Mouse (Mus musculus) hematopoietic stem cell, adult 5-6 weeks (primary cell): ENCODE measurements around the gene Pcgf1. TPM values are rescaled to one million over a fixed set of nuclear protein-coding genes. Genes with fewer than 3 reads are reported as not detected.
A peak's percentile ranks its signal among the peaks of the same experiment; 100 is the strongest.

Source experiments
- ATAC-seq, 2 experiments: fragments of 125-278 bp in 1 of 2; replicated peaks in 1 of 2; 2 replicates each; pipeline ENCODE4 v1.8.0; 2016 to 2017; ENCODE audit warnings: inconsistent platforms in 2 of 2, mild to moderate bottlenecking in 2 of 2, moderate number of reproducible peaks in 2 of 2, low read depth in 1 of 2, moderate TSS enrichment in 1 of 2; ENCODE audit not compliant: low FRiP score in 2 of 2, poor library complexity in 2 of 2, severe bottlenecking in 2 of 2, insufficient read depth in 1 of 2, low TSS enrichment in 1 of 2
- total RNA-seq: library from RNA; stranded (forward); fragments of 172-1452, 232-1000 nt; gene quantifications from 2 replicates; pipeline ENCODE4 v1.2.3, GENCODE M21; 2017

Gene Pcgf1
- total RNA-seq, 1 experiment from 2014 or later: 24.2 TPM

GRCm38 (mm10) chr6:83054871-83055431 lies 22.7 kb upstream of the Pcgf1 start, which contains the start of gene Htra2:
Gene Htra2, minus strand, starts transcription at chr6:83055273.
- ATAC-seq: peak in 1 of 2 experiments; percentile 2; a peak in 1 of 4 replicates

- no peak for ATAC-seq
Measured at GRCm38 (mm10) chr6:83057790-83058189, 19.9 kb upstream of the Pcgf1 start, which contains the start of gene Dqx1. Gene Dqx1, plus strand, starts transcription at chr6:83057844.

- no peak for ATAC-seq
Measured at GRCm38 (mm10) chr6:83058725-83059124, 18.9 kb upstream of the Pcgf1 start.

- ATAC-seq: no peak
Measured at GRCm38 (mm10) chr6:83065995-83066394, 11.7 kb upstream of the Pcgf1 start.

GRCm38 (mm10) chr6:83066441-83066840 lies 11.2 kb upstream of the Pcgf1 start:
- no peak for ATAC-seq

- no peak for ATAC-seq
Measured at GRCm38 (mm10) chr6:83068221-83068620, 9.4 kb upstream of the Pcgf1 start.

GRCm38 (mm10) chr6:83068706-83069487 lies 8.8 kb upstream of the Pcgf1 start:
- ATAC-seq: no peak

GRCm38 (mm10) chr6:83069488-83070246 lies 8.0 kb upstream of the Pcgf1 start:
- ATAC-seq: no peak

- ATAC-seq: no peak
Measured at GRCm38 (mm10) chr6:83070247-83070310, 7.6 kb upstream of the Pcgf1 start, which contains the start of gene Tlx2. Gene Tlx2, minus strand, starts transcription at chr6:83070293.

GRCm38 (mm10) chr6:83070311-83071219 lies 7.1 kb upstream of the Pcgf1 start:
- ATAC-seq: no peak

- no peak for ATAC-seq
Measured at GRCm38 (mm10) chr6:83071220-83071619, 6.4 kb upstream of the Pcgf1 start.

GRCm38 (mm10) chr6:83074979-83075378 lies 2.7 kb upstream of the Pcgf1 start:
- ATAC-seq: no peak

- peak; percentile 89 to 94 for ATAC-seq
Measured at GRCm38 (mm10) chr6:83078324-83078858, 722 bp downstream of the Pcgf1 start.

GRCm38 (mm10) chr6:83080210-83080609 lies 2.5 kb downstream of the Pcgf1 start:
- ATAC-seq: no peak

GRCm38 (mm10) chr6:83083497-83083896 lies 5.8 kb downstream of the Pcgf1 start:
- no peak for ATAC-seq

- ATAC-seq: no peak
Measured at GRCm38 (mm10) chr6:83084477-83084876, 6.8 kb downstream of the Pcgf1 start.
